Mouse (Mus musculus) erythroid progenitor cell, adult 5-6 weeks (primary cell): ENCODE data around the gene Sh3bgr. TPM values are rescaled to one million over a fixed set of nuclear protein-coding genes. Genes with fewer than 3 reads are reported as not detected.

Experiments used
- total RNA-seq, 2 experiments: library from RNA; stranded (forward) in 1 of 2; stranded (reverse) in 1 of 2; fragments of 150-400 nt in 1 of 2; fragments of 186-747, 209-891 nt in 1 of 2; gene quantifications; 2 replicates each; pipeline versions ENCODE4 v1.2.3 to v1.2.4; 2015 to 2017; ENCODE audit warnings: low replicate concordance in 2 of 2

The Sh3bgr gene
- total RNA-seq, 2 experiments from 2014 or later = not detected

Other genes with a start within 250 kb of the Sh3bgr start
- 6.5 and 8.0 TPM in 2 replicates for gene Psmg1, start 209.5 kb upstream of the Sh3bgr start, total RNA-seq (2015; ENCODE audit: low replicate concordance)
- gene Psmg1, start 209.5 kb upstream of the Sh3bgr start, total RNA-seq (2017; ENCODE audit: low replicate concordance) = 8.6 and 9.9 TPM in 2 replicates
- 12.6 and 36.0 TPM in 2 replicates for gene Brwd1, start 117.9 kb upstream of the Sh3bgr start, total RNA-seq (2015; ENCODE audit: low replicate concordance)
- gene Brwd1, start 117.9 kb upstream of the Sh3bgr start, total RNA-seq (2017; ENCODE audit: low replicate concordance) = 16.9 and 19.0 TPM in 2 replicates
- gene Hmgn1, start 72.7 kb upstream of the Sh3bgr start, total RNA-seq (2015; ENCODE audit: low replicate concordance) = 33.5 and 60.5 TPM in 2 replicates
- gene Hmgn1, start 72.7 kb upstream of the Sh3bgr start, total RNA-seq (2017; ENCODE audit: low replicate concordance) = 9.1 and 16.9 TPM in 2 replicates
- 1.4 TPM in 1 of 2 replicates, not detected in the other for gene Wrb, start 55.0 kb upstream of the Sh3bgr start, total RNA-seq (2015; ENCODE audit: low replicate concordance)
- gene Wrb, start 55.0 kb upstream of the Sh3bgr start, total RNA-seq (2017; ENCODE audit: low replicate concordance) = 2.1 TPM in 1 of 2 replicates, not detected in the other
- not detected in 2 replicates for gene Lca5l, start 8.2 kb upstream of the Sh3bgr start, total RNA-seq (2015; ENCODE audit: low replicate concordance)
- gene Lca5l, start 8.2 kb upstream of the Sh3bgr start, total RNA-seq (2017; ENCODE audit: low replicate concordance) = not detected in 2 replicates
- gene B3galt5, start 35.4 kb downstream of the Sh3bgr start, total RNA-seq (2015; ENCODE audit: low replicate concordance) = not detected in 2 replicates
- not detected in 2 replicates for gene B3galt5, start 35.4 kb downstream of the Sh3bgr start, total RNA-seq (2017; ENCODE audit: low replicate concordance)
- 13.0 TPM in 2 replicates for gene Itgb2l, start 243.2 kb downstream of the Sh3bgr start, total RNA-seq (2015; ENCODE audit: low replicate concordance)
- gene Itgb2l, start 243.2 kb downstream of the Sh3bgr start, total RNA-seq (2017; ENCODE audit: low replicate concordance) = 15.5 and 16.9 TPM in 2 replicates